Mouse (Mus musculus): ENCODE measurements around the gene Nr2e1. TPM values are rescaled to one million over a fixed set of nuclear protein-coding genes. Genes with fewer than 3 reads are reported as not detected.
A peak's percentile ranks its signal among the peaks of the same experiment; 100 is the strongest.

Gene Nr2e1
- polyA plus RNA-seq, 1 experiment from 2014 or later, result not detected

DNA sequence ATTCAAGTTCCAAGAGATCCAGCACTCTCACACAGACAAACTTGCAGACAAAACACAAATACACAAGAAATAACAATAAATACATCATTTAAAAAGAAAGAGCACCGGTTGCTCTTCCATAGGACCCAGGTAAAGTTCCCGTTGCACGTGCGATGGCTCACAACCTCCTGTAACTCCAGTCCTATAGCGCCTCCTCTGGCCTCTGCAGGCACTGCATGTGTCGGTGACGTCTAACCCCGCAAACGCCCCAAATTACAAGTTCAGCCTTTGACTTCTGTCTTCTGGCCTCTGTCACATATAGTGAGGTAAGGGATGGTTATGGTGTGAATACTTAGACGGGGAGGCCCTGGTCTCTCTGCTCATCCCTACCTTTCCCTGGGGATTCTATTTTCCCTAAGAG is 18.1 kb upstream of the Nr2e1 start:
- DNase-seq, result peak; percentile 62
- Histone ChIP-seq H3K4me2 (ENCODE audit: low read depth, low read length) (no peak overlapping the region), H3K36me3 (replicated peaks; ENCODE audit: insufficient read depth, low read length) (no peaks in the 10 kb centered on the region), H3K4me1 (ENCODE audit: insufficient read depth) (no peaks in the 10 kb centered on the region), H3K9ac (replicated peaks) (no peak overlapping the region), H3K4me3 (ENCODE audit: low read depth, low read length) (no peak overlapping the region), H3K27ac (ENCODE audit: low read depth) (no peak overlapping the region), H3K9me3 (ENCODE audit: low read length) (peaks cover 4% of the 10 kb centered on the region; the same call in 1 of the 2 replicates), H3K27me3 (ENCODE audit: insufficient read depth, low read length) (0 out of 2 replicates have a peak, but pooled peaks cover 11% of the 10 kb centered on the region)
- 27% methylated on average over 10 of the region's 10 CpGs for WGBS (ENCODE audit: insufficient replicate concordance)
- ATAC-seq, result no peak
- peak; percentile 74 for TF ChIP-seq CTCF (IDR thresholded peaks at IDR 0.05; ENCODE audit: low read depth)
- no peak for TF ChIP-seq EP300 (IDR thresholded peaks at IDR 0.05; ENCODE audit: low read depth)

GRCm38 (mm10) chr10:42598615-42599014 is 15.2 kb upstream of the Nr2e1 start:
- Histone ChIP-seq H3K4me1 (ENCODE audit: insufficient read depth) (no peaks in the 10 kb centered on the region), H3K36me3 (replicated peaks; ENCODE audit: insufficient read depth, low read length) (no peaks in the 10 kb centered on the region), H3K9me3 (ENCODE audit: low read length) (no peaks in the 10 kb centered on the region), H3K4me3 (ENCODE audit: low read depth, low read length) (no peak overlapping the region), H3K27me3 (ENCODE audit: insufficient read depth, low read length) (peaks cover 36% of the 10 kb centered on the region), H3K4me2 (ENCODE audit: low read depth, low read length) (no peak overlapping the region), H3K9ac (replicated peaks) (no peak overlapping the region), H3K27ac (ENCODE audit: low read depth) (no peak overlapping the region)
- no peak for TF ChIP-seq CTCF (IDR thresholded peaks at IDR 0.05; ENCODE audit: low read depth)
- no peak for DNase-seq
- ATAC-seq, result no peak
- WGBS (ENCODE audit: insufficient replicate concordance), result 75% methylated on average over 8 of the region's 8 CpGs

- H3K4me1 ChIP-seq (ENCODE audit: insufficient read depth), result no peaks in the 10 kb centered on the region
- peaks cover 85% of the 10 kb centered on the region for H3K27me3 ChIP-seq (ENCODE audit: insufficient read depth, low read length)
- H3K4me3 ChIP-seq (ENCODE audit: low read depth, low read length), result no peak overlapping the region
- no peaks in the 10 kb centered on the region for H3K36me3 ChIP-seq (replicated peaks; ENCODE audit: insufficient read depth, low read length)
- no peak overlapping the region for H3K9ac ChIP-seq (replicated peaks)
- no peaks in the 10 kb centered on the region for H3K9me3 ChIP-seq (ENCODE audit: low read length)
- no peak overlapping the region for H3K27ac ChIP-seq (ENCODE audit: low read depth)
- no peak for TF ChIP-seq EP300 (IDR thresholded peaks at IDR 0.05; ENCODE audit: low read depth)
- no peak for TF ChIP-seq CTCF (IDR thresholded peaks at IDR 0.05; ENCODE audit: low read depth)
- 18% methylated on average over 7 of the region's 7 CpGs for WGBS (ENCODE audit: insufficient replicate concordance)
- H3K4me2 ChIP-seq (ENCODE audit: low read depth, low read length), result no peak overlapping the region
- no peak for DNase-seq
- no peak for ATAC-seq
Observed at GRCm38 (mm10) chr10:42593201-42593600, 9.8 kb upstream of the Nr2e1 start.

DNA sequence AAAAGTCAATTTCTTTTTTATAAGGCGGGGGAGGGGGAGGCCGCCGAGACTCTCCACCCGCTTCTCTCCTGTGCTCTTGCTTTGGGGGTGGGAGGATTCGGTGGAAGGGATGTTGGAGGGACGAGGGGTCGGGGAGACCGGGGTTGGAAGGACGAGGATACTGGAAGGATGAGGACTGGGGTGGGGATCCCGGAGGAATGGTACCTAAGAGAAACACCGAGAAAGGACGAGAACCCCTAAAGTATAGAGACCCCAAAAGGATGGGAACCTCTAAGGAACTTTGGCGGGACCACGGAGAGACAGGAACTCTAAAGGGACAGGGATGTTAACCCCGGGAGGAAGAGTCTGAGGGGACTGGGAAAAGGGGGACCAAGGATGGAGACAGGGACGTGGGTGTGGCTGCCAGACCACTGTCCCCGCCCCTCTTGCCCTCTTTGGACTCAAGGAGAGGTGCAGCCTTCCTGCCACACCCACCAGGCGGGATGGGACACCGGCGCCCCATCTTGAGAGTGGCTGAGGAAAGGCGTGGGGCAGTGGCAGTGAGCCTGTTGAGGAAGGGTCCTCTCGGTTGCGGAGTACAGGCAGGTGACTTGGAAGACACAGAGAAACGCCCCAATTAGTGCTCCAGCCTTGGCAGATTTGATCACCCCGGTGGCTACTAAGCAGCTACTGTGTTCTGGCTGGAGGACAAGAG is 8.7 kb upstream of the Nr2e1 start:
- Histone ChIP-seq H3K36me3 (replicated peaks; ENCODE audit: insufficient read depth, low read length) (no peaks in the 10 kb centered on the region), H3K4me3 (ENCODE audit: low read depth, low read length) (peak overlapping the region; percentile 41), H3K27me3 (ENCODE audit: insufficient read depth, low read length) (peaks cover 93% of the 10 kb centered on the region), H3K4me1 (ENCODE audit: insufficient read depth) (no peaks in the 10 kb centered on the region), H3K27ac (ENCODE audit: low read depth) (no peak overlapping the region), H3K4me2 (ENCODE audit: low read depth, low read length) (peak overlapping the region; percentile 56), H3K9ac (replicated peaks) (no peak overlapping the region), H3K9me3 (ENCODE audit: low read length) (no peaks in the 10 kb centered on the region)
- TF ChIP-seq EP300 (IDR thresholded peaks at IDR 0.05; ENCODE audit: low read depth) (no peak), CTCF (IDR thresholded peaks at IDR 0.05; ENCODE audit: low read depth) (no peak)
- DNase-seq (no peak), ATAC-seq (no peak)
- WGBS (ENCODE audit: insufficient replicate concordance), result 2% methylated on average over 25 of the region's 25 CpGs

- H3K4me2 ChIP-seq (ENCODE audit: low read depth, low read length), result peak overlapping the region; percentile 56
- TF ChIP-seq EP300 (IDR thresholded peaks at IDR 0.05; ENCODE audit: low read depth), result no peak
- TF ChIP-seq CTCF (IDR thresholded peaks at IDR 0.05; ENCODE audit: low read depth), result no peak
- no peak overlapping the region for H3K9ac ChIP-seq (replicated peaks)
- H3K36me3 ChIP-seq (replicated peaks; ENCODE audit: insufficient read depth, low read length), result no peaks in the 10 kb centered on the region
- 2% methylated on average over 64 of the region's 67 CpGs for WGBS (ENCODE audit: insufficient replicate concordance)
- peak overlapping the region; percentile 41 for H3K4me3 ChIP-seq (ENCODE audit: low read depth, low read length)
- H3K27ac ChIP-seq (ENCODE audit: low read depth), result no peak overlapping the region
- no peak for ATAC-seq
- no peaks in the 10 kb centered on the region for H3K9me3 ChIP-seq (ENCODE audit: low read length)
- DNase-seq, result no peak
- peaks cover 96% of the 10 kb centered on the region for H3K27me3 ChIP-seq (ENCODE audit: insufficient read depth, low read length)
- no peaks in the 10 kb centered on the region for H3K4me1 ChIP-seq (ENCODE audit: insufficient read depth)
Observed at GRCm38 (mm10) chr10:42591185-42591992, 8.0 kb upstream of the Nr2e1 start.

All from liver, postnatal 0 days (tissue).